Mouse (Mus musculus) T-helper 2 cell (primary cell): ENCODE results near the gene Tmprss6.

ENCODE experiments used
- in situ Hi-C: fragments of 300-600 bp; cut with MboI, MseI; formaldehyde crosslinking; loops from one replicate; pipeline ENCODE4 v1.15.1; 2025; ENCODE audit warnings: high pct_unique_total_duplicates

The Tmprss6 gene

GRCm38 (mm10) chr15:78468379-78468937 lies at the start of gene Tmprss6:
Gene Tmprss6, minus strand, starts transcription at chr15:78468634.
- in situ Hi-C loops: no loop called here

GRCm38 (mm10) chr15:78518221-78518620 lies 49.8 kb upstream of the Tmprss6 start:
- in situ Hi-C loops: no loop called here

- in situ Hi-C loops: no loop called here
Observed at GRCm38 (mm10) chr15:78515759-78516158, 47.3 kb upstream of the Tmprss6 start.

- in situ Hi-C loops: no loop called here
Observed at GRCm38 (mm10) chr15:78514393-78515146, 46.1 kb upstream of the Tmprss6 start.

GRCm38 (mm10) chr15:78513019-78513418 lies 44.6 kb upstream of the Tmprss6 start:
- in situ Hi-C loops: no loop called here

GRCm38 (mm10) chr15:78511951-78512350 lies 43.5 kb upstream of the Tmprss6 start:
- in situ Hi-C loops: no loop called here

GRCm38 (mm10) chr15:78510736-78511135 lies 42.3 kb upstream of the Tmprss6 start:
- in situ Hi-C loops: no loop called here

GRCm38 (mm10) chr15:78510121-78510576 lies 41.7 kb upstream of the Tmprss6 start:
- in situ Hi-C loops: no loop called here

- in situ Hi-C loops: no loop called here
Observed at GRCm38 (mm10) chr15:78509297-78509899, 41.0 kb upstream of the Tmprss6 start.

- in situ Hi-C loops: no loop called here
Observed at GRCm38 (mm10) chr15:78508443-78508842, 40.0 kb upstream of the Tmprss6 start.

- in situ Hi-C loops: no loop called here
Observed at GRCm38 (mm10) chr15:78505541-78505940, 37.1 kb upstream of the Tmprss6 start.

GRCm38 (mm10) chr15:78504816-78505215 lies 36.4 kb upstream of the Tmprss6 start:
- in situ Hi-C loops: no loop called here

- in situ Hi-C loops: no loop called here
Observed at GRCm38 (mm10) chr15:78504013-78504412, 35.6 kb upstream of the Tmprss6 start.

GRCm38 (mm10) chr15:78502437-78503132 lies 34.2 kb upstream of the Tmprss6 start:
- in situ Hi-C loops: no loop called here

GRCm38 (mm10) chr15:78494968-78495406 lies 26.6 kb upstream of the Tmprss6 start, which contains the start of gene Il2rb:
Gene Il2rb, minus strand, starts transcription at chr15:78495271.
- in situ Hi-C loops: loop anchor here (5.0 kb wide), 1 partner anchor 43 kb away; no protein-coding TSS in a partner anchor

- in situ Hi-C loops: loop anchor here (5.0 kb wide), 1 partner anchor 41 kb away; no protein-coding TSS in a partner anchor
Observed at GRCm38 (mm10) chr15:78493401-78494010, 25.1 kb upstream of the Tmprss6 start.

- in situ Hi-C loops: loop anchor here (5.0 kb wide), 1 partner anchor 39 kb away; no protein-coding TSS in a partner anchor
Observed at GRCm38 (mm10) chr15:78491301-78491700, 22.9 kb upstream of the Tmprss6 start.

GRCm38 (mm10) chr15:78489906-78490305 lies 21.5 kb upstream of the Tmprss6 start:
- in situ Hi-C loops: loop anchor here (5.0 kb wide), 1 partner anchor 38 kb away; no protein-coding TSS in a partner anchor

- in situ Hi-C loops: no loop called here
Observed at GRCm38 (mm10) chr15:78489248-78489647, 20.8 kb upstream of the Tmprss6 start.

GRCm38 (mm10) chr15:78487066-78487465 lies 18.6 kb upstream of the Tmprss6 start:
- in situ Hi-C loops: no loop called here

- in situ Hi-C loops: no loop called here
Observed at GRCm38 (mm10) chr15:78486564-78486963, 18.1 kb upstream of the Tmprss6 start.
